Mouse (Mus musculus): Measurements from ENCODE around the gene Rps6kc1. TPM values are rescaled to one million over a fixed set of nuclear protein-coding genes. Genes with fewer than 3 reads are reported as not detected.

Gene Rps6kc1
- total RNA-seq, 4 experiments from 2014 or later, result 16.5 to 18.5 (median 17.4) TPM

DNA sequence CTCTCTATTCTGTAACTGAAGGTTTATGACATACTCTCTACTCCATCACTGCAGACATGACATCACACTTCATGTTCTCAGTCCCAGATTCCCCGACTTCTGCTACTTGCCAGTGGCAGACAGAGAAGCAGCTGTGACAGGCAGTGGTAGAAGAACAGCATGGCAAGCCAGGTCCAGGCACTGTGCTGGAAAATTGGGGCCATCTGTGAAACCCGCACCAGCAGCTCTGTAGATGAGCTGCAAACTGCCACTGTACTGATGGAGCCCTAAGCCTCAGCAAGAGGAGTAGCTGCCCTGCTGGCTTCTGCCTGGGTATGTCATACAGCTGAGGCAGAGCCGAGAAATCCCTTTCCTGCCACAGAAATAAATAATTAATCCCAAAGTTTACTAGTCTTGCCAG is 236.1 kb downstream of the Rps6kc1 start:
- no peak for DNase-seq (ENCODE audit: low spot score in 2 of 2)

DNA sequence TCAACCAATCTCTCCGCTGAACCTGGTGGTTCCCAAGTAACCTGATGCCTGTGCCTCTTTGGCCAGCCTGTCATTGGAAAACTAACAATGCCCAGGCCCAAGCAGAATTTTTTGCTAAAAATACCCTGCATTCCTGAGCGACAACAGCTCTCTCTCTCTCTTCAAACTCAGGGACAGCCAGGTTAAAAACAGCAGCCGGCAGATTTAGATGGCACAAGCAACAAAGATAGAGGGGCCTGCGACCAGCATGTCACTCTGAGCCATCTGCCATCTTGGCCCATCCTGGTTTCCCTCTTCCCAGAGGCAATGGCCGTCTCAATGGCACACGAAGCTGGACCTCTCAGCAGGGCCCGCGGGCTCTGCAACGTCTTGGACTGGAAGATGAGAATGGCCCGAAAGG is 242.5 kb downstream of the Rps6kc1 start:
- DNase-seq (ENCODE audit: low spot score in 2 of 2), result no peak

DNA sequence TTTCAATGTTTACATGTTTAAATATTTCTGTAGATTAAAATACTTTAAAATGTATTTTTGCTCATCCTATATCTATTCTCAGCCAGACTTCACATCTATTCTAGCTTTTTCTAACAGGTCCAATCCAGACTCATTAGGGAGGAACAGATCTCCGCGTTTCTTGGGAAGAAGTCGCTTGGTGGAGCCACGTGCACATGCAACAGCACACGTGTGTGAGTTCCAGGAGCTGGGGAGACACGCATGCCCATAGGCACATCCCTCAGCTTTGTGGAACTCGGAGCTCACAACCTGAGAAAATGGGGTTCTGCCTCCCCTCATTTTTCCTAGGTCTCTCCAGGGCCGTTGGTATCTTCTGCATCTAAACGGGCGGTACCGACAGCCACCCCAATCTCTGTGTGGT is 243.7 kb downstream of the Rps6kc1 start:
- no peak for DNase-seq (ENCODE audit: low spot score in 2 of 2)

DNA sequence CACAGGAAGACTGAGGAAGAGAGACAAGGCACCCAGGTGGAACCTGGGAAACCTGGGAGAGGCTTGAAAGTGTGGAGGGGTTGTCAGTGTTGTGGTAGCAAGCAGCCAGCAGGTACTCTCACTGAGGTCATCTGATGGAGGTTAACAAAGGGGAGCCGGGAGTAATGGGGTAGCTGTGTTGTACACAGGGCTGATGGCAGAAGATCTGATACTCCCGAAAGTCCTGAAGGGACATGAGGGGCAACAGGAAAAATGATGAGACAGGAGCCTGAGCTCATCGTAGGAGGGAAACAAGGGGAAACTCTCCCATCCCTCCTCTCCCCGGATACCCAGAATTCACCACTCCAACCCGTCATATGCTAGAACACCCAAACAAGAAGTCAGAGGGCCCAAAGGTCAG is 244.2 kb downstream of the Rps6kc1 start:
- no peak for DNase-seq (ENCODE audit: low spot score in 2 of 2)

DNA sequence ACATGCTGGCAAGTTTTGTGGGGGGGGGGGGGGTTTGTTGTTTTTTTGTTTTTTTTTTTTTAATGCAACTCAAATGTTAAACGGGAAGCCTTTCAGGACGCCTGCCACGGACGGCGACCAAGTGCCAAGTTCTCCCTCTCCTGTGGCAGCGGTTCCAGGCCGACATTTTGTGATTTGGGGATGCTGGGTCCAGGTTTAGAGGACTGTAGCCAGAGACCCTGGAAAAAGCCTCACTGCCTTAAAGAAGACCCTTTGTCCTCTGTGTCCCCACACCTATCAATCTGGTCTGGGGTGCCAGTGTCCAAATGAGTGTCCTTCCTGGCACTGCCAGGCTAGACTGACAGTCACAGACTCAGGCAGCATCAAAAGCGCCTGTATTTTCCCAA is 246.1 kb downstream of the Rps6kc1 start:
- DNase-seq (ENCODE audit: low spot score in 2 of 2), result no peak

DNA sequence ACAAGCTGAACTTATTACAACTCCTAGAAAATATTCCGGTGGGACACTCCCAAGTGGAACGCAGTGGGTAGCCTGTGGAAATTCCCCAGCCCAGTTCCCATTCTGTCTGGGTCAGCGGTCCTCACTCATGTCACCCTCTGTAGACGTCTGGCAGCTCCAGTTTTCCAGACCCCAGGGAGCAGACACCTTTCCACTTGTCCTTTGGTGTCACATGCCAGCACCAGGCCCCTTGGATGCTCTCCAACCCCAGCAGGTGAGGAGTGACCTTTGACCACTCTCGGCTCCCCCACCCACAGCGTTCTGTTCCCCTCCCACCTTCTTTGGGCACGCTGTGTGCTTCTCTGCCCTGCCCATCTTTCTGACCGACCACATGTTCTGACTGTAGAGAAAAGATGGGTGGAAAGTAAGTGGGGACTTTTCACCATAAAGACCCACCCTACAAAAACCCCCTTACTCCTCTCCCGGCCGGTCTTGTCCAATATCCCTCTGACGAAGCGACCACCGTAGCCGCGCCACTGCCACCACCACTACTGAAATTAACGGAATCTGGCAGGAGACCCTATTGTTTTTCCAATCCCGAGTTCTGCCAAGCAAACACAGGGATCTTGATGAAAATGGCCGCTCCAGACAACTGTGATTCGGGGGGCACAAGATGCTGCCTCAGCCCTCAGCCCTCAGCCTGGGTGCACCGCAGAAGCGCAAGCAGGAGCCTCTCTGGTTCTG is 246.6 kb downstream of the Rps6kc1 start:
- DNase-seq (ENCODE audit: low spot score in 2 of 2), result no peak

DNA sequence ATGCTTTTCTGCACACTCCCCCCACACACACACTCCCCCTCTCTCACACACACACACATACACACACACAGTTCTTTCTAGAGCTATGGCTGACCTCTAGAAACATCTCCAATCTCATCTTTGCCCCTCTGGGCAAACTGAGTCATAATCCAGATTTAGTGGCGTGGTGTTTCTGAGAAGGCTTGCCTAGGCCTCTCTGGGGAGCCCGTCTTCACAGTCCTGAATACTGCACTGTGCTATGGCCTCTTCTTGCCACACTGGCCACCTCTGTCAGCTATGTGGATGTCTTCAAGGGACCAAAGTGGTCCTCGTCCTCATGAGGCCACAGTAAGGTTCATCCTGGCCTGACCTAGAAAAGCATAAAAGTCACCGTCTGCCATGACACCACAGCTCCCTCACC is 247.6 kb downstream of the Rps6kc1 start:
- no peak for DNase-seq (ENCODE audit: low spot score in 2 of 2)

DNA sequence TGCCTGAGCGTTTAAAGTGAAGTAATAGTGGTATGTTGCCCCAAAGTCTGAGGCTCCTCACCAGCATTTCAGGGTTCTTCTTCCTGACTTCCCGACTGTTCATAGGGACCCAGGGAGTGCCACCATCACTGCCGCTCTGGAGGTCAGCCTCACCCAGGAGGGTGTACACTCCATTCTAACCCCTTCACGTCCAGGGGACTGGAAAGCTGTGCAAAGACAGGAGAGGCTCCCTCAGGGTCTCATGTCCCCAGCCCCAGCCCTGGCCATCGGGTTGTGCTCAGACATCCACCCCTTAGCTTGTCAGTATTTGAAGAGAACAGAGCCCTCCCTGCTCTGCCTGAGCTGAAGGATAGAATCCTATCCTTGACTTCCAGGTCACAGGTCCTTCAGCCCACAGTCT is 248.8 kb downstream of the Rps6kc1 start:
- DNase-seq (ENCODE audit: low spot score in 2 of 2), result no peak

DNA sequence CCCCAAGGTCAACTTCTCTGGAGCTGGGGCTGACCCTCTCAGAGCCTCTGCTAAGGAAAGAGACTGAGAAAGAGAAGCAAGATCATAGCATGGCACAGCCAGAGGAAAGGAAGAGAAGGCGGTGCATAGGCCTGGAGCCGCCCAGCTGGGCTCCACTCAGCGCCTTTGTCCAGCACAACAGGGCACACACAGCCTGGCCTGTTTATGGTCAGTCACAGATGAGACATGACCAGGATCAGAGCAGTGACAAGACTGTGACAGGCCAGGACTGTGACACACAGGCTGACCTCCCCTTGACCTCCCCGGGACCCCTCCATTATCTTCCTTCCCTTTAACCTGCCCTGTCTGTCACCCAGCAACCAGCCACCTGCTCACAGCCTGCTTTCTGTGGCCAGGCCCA is 249.8 kb downstream of the Rps6kc1 start:
- DNase-seq (ENCODE audit: low spot score in 2 of 2), result no peak

DNA sequence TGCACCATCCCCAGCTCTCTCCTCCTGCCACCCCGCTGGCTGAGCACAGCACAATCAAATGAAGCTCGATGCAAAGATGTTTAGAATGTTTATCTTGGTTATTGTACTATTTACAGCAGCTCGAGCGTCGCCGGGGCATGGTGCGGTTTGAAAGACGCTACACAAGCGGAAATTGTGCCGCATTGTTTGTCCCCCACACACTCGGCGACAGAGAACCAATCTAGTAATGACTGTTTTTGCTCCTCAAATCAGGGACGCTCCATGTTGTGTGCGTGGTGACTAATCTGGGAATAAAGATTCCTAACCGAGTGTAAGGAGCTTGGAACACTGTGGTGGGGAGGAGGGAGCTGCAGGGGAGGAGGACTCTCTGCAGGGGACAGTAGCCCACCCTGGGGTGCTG is 250.3 kb downstream of the Rps6kc1 start:
- no peak for DNase-seq (ENCODE audit: low spot score in 2 of 2)

DNA sequence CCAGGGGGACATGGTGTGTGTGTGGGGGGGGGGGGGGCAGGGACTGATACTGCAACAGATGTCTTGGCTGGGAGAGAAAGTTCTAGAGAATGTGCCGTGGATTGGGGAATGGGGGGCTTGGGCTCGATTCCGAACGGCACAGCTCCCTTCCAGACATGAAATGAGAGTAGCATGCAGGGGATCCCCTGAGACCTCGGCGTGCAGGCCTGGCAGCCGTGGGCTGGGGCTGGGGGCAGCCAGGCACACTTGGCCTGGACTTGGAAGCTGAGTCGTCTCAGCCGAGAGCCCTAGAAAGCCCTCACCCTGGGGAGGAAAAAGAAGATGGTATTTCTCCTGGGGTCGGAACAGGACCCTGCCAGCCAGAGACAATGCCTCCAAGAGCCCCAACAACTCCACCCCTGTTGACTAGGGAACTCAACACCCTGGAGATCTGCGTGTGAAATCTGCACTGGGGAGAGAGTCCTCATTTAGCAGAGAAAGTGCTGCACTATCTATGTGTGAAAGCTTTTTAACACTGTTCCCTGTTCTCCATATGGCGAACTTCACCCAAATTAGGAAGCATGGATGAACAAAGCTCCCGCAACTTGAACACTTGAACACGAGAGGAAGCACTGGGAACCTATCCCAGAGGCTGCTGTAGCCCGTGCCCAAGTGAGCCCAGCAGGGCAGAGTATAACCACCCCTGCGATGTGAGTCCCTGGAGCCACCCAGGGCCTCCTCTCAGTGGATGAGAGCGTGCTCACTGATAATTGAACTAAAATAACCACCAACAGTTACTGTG is 251.7 kb downstream of the Rps6kc1 start:
- DNase-seq (ENCODE audit: low spot score in 2 of 2), result no peak

DNA sequence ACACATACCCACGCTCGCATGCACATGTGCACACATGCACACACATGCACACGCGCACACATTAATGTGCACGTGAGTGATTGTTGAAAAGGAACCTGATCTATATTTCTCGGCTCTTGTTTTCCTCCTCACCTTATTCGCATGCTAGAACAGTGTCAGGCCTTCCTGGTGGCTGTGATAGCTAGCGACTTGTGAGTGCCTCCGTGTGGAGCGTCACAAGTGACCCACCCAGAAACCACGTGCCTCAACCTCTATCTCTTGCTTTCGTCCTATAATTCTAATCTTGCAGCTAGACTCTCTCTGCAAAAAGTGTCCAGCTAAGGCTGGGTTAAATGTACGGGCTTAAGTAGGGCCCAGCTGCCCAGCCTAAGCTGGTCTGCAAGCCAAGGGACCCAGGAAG is 253.3 kb downstream of the Rps6kc1 start:
- DNase-seq (ENCODE audit: low spot score in 2 of 2), result no peak

DNA sequence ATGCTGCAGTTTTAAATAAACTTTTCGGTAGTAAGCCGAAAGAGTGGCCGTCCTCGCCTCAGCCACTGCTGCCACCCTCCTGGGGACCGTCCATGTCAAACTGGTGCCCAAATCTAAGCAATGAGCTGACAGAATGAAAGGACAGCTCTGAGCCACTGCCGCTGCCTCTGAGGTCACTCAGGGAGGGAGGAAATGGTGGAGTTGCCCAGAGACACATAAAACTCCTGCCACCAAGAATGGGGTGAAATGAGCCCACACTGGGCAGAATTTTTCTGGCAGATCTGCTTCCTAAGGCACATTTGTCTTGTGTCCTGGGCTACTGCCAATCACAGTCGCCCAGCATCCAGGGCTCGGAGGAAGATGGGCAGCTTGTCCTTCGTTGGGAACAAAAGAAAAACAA is 255.5 kb downstream of the Rps6kc1 start:
- DNase-seq (ENCODE audit: low spot score in 2 of 2), result no peak

DNA sequence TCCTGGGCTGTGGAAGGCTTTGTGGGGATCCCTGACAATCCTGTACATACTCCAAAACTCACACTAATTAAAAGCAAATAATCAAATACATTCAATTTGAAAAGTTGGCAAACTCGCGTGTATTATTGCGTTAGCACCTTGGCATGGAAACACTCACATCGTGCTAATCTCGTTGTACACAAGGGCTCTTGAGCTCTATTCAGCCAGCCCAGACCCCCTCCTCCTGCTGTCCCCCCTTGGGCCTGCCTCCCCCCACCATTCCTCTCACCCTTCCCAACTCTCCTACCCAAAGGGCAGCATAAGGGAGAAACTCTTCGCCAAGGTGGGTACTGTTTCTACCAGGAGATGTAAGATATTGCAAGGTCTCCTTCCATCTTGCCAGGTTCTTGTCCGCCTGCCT is 255.9 kb downstream of the Rps6kc1 start:
- no peak for DNase-seq (ENCODE audit: low spot score in 2 of 2)

DNA sequence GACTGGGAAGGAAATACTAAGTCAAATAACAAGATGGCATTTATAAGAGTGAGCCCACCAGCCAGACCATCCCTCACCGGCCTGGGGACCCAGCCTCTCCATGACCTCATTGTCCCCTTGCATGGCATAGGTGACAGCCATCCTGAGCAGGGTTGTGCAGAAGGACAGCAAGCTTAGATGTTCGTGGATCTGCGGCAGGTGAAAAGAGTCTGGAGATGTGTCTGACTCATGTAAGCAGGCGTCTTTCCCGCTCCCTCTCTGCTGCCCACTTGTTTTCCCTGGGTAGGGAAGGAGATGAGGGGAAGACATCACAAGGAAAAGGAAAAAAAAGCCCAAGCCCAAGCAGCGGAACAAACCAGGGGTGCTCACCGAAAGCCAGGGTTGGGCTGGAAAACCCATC is 256.5 kb downstream of the Rps6kc1 start:
- DNase-seq (ENCODE audit: low spot score in 2 of 2), result no peak

DNA sequence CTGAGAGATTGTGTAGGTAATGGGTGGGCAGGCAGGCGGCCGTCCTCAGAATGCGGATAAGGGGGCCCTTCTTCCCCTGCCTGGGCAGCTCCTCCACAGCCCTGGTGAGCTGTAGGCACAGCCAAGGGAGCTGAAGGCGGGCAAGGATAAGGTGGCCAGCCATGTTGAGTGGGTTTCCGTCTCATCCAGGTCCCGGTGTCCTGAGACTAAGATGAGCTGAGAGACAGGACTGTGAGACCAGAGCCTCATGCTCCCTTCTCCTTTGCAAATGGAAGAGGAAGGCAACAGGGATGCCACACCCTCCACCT is 256.9 kb downstream of the Rps6kc1 start:
- DNase-seq (ENCODE audit: low spot score in 2 of 2), result no peak

DNA sequence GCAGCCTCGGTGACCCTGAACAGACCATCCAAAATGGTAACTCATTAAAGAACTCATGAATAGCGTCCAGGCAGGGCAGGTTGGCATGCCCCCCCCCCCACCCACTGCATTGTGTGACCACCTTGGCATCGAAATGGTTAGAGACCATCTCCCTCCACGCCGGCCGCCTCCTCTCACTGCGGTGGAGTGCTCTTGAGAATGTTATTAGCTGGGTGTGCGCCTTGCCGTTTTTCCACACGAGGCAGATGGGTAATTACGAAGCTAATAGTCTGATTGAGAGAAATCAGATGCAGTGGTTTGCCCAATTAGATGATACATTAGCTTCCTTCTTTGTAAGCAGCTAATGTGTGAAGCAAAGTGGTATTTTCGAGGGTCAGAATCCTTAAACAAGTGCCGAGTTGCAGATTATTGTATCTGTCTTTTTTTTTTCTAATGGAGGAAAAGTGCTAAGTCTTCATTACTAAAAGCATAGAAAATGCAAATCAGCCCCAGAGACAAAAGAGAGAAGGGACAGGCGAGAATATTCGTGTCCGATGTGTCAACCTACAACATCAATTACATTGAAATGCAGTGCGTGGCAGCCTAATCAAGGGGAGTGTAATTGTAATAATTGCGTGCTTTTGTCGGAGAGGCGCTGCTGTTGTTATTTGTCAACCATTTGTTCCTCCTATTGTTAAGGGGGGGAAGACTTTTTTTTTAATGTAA is 257.4 kb downstream of the Rps6kc1 start:
- DNase-seq (ENCODE audit: low spot score in 2 of 2), result no peak

DNA sequence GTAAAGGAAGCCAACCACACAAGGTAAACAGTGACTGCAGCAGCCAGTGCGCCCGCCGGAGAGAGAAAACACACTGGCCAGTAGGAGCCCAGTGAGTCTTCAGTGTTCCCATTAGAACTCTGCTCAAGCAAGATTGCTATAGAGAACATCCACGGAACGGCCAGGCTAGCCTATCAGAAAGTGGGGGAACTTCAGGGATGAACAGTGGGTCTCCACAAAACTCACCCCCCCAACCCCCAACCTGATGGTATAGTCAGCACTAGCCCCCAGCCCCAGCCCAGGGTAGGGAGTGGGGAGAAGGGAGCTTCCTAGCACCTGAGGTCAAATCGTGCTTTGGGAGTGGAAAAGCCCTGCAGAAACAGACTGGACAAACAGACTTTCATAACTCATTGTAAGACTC is 258.5 kb downstream of the Rps6kc1 start:
- no peak for DNase-seq (ENCODE audit: low spot score in 2 of 2)

Other genes with a start within 250 kb of the Rps6kc1 start
- 10 to 100 TPM; 28.5 to 38.6 (median 28.8) TPM for gene Angel2, start 13.3 kb upstream of the Rps6kc1 start, total RNA-seq (2022)
- gene Vash2, start 67.5 kb upstream of the Rps6kc1 start, total RNA-seq (2022), result under 1 TPM; 0.35 to 0.94 (median 0.68) TPM
- gene Flvcr1, start 114.4 kb upstream of the Rps6kc1 start, total RNA-seq (2022), result 10 to 100 TPM in 2 of 4 experiments, 1 to 10 TPM in 2; 8.3 to 17.1 (median 10.4) TPM
- not detected for gene Spata45, start 124.9 kb upstream of the Rps6kc1 start, total RNA-seq (2022)
- 10 to 100 TPM in 3 of 4 experiments, 1 to 10 TPM in 1; 9.9 to 16.6 (median 13.7) TPM for gene Tatdn3, start 151.2 kb upstream of the Rps6kc1 start, total RNA-seq (2022)
- gene Nsl1, start 151.2 kb upstream of the Rps6kc1 start, total RNA-seq (2022), result under 1 TPM; 0.12 to 0.70 (median 0.32) TPM
- not detected for gene Batf3, start 186.1 kb upstream of the Rps6kc1 start, total RNA-seq (2022)